Mouse (Mus musculus): ENCODE data around the gene Qrich2.
"Not testable (repeated sequence)": the region's sequence is repeated elsewhere in the genome, so short reads cannot be mapped to it uniquely, and the experiment has no call there.

The Qrich2 gene

DNA sequence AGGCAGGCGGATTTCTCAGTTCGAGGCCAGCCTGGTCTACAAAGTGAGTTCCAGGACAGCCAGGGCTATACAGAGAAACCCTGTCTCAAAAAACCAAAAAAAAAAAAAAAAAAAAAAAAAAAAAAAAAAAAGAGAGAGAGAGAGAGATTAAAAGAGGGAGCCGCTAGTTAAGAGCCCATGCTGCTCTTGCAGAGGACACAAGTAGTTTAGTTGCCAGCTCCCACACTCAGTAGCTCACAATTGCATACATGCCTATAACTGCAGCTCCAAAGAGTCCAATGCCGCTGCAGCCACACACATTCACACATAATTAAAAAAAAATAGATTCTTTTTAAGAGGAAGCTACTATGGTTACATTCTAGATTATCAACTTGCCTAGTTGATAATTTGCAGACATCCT is 55.6 kb downstream of the Qrich2 start:
- not testable (repeated sequence) for DNase-seq (ENCODE audit: low read depth)

DNA sequence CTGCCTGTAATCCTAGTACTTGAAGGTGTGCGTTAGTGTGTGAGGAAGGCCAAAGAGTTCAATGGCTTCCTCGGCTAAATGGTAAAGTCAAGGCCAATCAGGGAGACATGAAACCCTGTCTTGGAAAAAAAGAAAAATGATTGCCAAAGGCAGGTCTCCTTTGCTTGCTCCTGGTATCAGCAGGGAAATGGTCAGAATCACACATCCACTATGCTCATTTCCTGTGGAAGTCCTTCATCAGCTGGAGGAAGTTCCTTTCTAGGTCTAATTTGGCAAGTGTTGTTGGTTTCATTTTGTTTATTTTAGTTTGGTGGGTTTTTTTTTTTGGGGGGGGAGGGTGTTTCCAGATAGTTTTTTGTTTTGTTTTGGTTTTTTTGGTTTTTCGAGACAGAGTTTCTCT is 57.0 kb downstream of the Qrich2 start:
- DNase-seq (ENCODE audit: low read depth): no peak

DNA sequence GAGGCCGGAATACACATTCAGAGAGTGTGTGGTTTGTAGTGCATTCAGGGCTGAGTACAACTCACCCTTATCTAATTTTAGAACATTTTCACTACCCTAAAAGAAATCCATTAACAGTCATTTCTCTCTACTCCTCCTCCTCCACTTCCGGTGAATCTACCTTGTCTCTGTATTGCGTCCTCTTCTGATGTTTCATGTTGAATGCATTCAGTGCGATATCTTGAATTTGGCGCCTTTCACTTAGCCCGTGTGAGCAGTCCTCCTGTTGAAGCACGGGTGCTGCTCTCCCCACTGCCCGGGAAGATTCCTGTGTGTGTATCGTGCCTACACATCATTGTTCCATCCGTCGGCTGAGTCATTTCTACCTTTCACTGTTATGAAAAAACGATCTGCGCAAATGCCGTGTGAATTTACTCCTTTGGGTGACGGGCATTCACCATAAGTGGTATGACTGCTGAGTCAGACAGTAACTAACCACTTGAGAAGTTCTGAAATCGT is 59.8 kb downstream of the Qrich2 start:
- no peak for DNase-seq (ENCODE audit: low read depth)

DNA sequence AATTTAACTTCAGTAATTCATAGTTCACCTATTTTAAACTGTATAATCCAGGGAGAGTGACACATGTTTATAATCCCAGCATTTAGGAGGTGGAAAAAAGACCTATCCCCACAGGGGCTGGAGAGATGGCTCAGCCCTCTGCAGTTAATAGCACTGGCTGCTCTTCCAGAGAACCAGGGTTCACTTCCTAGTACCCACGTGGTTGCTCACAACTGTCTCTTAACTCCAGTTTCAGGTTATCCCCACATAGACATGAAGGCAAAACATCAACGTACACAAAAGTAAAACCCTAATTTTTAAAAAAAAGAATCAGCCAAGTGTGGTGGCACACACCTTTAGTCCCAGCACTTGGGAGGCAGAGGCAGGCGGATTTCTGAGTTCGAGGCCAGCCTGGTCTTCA is 60.4 kb downstream of the Qrich2 start:
- DNase-seq (ENCODE audit: low read depth): no peak

DNA sequence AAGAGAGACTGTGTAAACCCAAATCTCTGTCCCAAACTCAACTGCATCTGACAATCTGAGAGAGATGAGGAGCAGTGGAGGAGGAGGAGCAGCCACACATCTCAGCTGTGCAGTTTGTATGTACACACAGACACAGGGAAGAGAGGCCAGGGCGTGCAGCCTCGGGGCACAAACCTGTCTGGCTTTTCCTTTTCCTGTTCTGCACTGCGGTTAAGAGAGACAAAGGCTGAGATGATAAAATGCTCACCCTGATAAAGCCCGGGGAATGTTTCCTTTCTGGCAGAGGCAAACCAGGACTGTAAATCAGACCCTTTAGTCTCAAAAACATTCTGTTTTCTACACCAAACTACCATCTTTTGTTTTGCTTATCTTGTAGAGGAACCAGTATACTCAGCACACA is 65.5 kb downstream of the Qrich2 start:
- DNase-seq (ENCODE audit: low read depth): no peak

DNA sequence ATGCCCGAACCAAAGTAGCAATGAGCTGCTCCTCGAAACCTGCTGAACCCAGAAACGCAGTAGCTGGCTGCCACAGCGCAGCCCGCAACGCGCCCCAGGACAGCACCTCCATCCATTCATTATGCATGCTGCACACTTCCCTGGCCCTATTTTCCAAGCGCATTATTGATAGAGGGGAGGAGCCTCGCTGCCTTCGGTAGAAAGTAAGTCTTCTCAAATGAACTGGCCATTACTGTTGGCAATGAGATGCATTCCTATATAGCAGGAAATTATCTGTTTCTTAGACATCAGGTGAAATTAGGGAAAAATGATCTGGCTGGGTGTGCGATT is 67.7 kb downstream of the Qrich2 start:
- no peak for DNase-seq (ENCODE audit: low read depth)

DNA sequence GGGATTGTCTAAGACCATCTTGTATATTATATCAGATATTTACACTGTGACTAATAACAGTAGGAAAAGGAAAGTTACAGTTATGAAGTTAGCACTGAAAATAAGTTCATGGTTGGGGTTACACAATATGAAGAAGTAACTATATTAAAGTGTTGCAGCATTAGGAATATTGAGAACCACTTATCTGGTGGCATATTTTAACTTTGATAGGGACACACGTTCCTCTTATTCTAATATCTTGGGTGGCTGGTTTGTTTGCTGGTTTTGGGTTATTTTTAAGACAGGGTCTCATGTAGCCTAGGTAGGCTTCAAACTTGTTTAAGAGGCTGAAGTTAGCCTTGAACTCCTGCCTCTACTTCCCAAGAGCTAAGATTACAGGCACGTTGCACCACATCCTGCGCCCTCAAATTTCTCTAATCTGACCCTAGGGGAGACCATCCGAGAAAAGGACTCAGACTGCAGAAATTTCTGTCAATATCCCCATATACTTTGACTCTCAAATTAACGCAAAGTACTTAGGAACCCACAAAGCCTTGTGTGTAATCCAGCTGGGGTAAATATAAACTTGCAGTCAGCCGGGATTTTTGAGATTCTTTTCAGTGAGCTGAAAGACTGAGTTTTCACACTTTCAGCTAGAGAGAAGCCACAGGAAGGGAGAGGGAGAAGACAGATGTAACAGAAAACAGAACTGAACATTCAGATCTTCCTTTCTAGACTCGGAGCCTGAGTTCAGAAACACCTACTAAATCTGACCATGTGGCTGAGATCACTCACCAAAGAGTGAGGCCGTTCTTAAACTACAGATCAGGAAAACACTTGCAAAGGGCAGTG is 68.3 kb downstream of the Qrich2 start:
- no peak for DNase-seq (ENCODE audit: low read depth)

DNA sequence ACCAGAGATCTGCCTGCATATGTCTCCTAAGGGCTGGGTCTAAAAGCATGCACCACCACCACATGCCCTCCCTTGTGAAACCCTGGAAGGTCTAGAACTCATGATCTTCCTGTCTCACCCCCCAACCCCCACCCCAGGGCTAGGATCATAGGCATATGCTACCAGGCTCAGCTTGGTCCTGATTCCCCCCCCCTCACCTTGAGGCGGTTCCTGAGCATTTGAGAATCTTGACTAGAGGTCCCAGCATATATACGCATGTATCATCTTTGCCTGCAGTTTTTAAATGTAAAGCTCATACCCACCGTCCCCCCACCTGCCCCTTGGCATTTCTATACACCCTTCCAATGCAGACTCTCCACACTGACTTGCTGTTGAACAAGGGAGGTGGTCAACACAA is 69.1 kb downstream of the Qrich2 start:
- no peak for DNase-seq (ENCODE audit: low read depth)

DNA sequence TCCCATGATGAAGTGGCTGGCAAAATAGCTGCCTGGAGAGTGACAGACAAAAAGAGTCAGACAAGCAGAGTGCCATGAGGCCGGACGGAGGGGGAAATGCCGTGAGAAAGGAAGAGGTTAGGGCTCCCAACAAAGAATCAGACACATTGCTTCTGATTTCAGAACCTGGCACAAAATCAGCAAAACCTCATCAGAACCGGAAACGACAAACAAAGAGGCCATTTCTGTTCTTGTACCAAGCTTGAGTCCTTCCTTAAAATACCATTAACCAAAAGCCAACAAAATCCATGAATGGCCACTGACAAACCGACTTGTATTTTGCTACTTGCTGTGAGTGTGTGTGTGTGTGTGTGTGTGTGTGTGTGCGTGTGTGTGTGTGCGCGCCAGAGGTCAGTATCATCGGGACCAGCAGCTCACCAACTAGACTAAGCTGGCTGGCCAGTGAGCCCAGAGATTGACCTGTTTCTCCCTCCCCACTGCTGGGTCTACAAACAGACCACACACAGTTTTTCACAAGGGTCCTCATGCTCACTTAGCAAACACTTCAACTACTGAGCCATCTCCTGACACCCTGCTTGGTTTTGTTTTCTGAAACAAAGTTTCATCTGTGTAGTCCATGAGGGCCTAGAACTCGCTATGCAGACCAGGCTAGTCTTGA is 69.6 kb downstream of the Qrich2 start:
- no peak for DNase-seq (ENCODE audit: low read depth)

DNA sequence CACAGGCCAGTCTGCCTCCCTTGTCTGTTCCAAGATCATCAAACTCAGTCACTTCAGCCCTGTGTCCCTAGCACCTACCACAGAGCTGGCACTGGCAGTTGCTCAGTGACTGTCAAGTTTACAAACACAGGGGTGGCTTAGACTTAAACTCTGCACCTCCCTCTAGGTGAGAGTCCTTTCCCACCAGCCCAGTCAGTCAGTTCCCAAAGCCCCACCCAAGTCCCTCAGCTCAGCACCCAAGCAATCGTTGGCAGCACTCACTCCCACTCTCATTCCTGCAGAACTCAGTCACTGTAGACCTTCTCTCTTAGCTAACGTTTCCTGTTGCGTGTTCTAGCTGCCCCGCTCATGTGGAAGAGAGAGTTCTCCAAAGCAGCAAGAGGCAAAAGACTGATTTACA is 71.3 kb downstream of the Qrich2 start:
- peak; percentile 46 for DNase-seq (ENCODE audit: low read depth)
